Mouse (Mus musculus) forebrain, embryonic 12.5 days (tissue): ENCODE measurements around the gene H2-M10.3. TPM values are rescaled to one million over a fixed set of nuclear protein-coding genes. Genes with fewer than 3 reads are reported as not detected.

Experiments used
- polyA plus RNA-seq: library from polyadenylated mRNA; unstranded; fragments of >200 nt; fragmentation: Nextera tagmentation; extraction: Ambion mirVana; gene quantifications from 2 replicates; pipeline ENCODE4 v1.2.1, GENCODE M21; 2016

The H2-M10.3 gene
- polyA plus RNA-seq, 1 experiment from 2014 or later = not detected

Other genes with a start within 250 kb of the H2-M10.3 start
- not detected in 2 replicates for gene Gm19684, start 246.7 kb downstream of the H2-M10.3 start, polyA plus RNA-seq
- gene Gm7030, start 239.0 kb downstream of the H2-M10.3 start, polyA plus RNA-seq = not detected in 2 replicates
- gene Gm8909, start 199.9 kb downstream of the H2-M10.3 start, polyA plus RNA-seq = not detected in 2 replicates
- gene H2-T3, start 178.1 kb downstream of the H2-M10.3 start, polyA plus RNA-seq = not detected in 2 replicates
- gene Rpp21, start 110.3 kb downstream of the H2-M10.3 start, polyA plus RNA-seq = 75.8 and 84.7 TPM in 2 replicates
- 22.2 and 23.3 TPM in 2 replicates for gene Trim39, start 96.2 kb downstream of the H2-M10.3 start, polyA plus RNA-seq
- gene H2-M10.2, start 81.9 kb downstream of the H2-M10.3 start, polyA plus RNA-seq = 0.18 TPM in 1 of 2 replicates, not detected in the other
- not detected in 2 replicates for gene H2-M10.1, start 42.3 kb downstream of the H2-M10.3 start, polyA plus RNA-seq
- gene H2-M10.4, start 93.9 kb upstream of the H2-M10.3 start, polyA plus RNA-seq = not detected in 2 replicates
- not detected in 2 replicates for gene H2-M11, start 178.7 kb upstream of the H2-M10.3 start, polyA plus RNA-seq